Mouse (Mus musculus): ENCODE results near the gene Ppp1r18. TPM values are rescaled to one million over a fixed set of nuclear protein-coding genes. Genes with fewer than 3 reads are reported as not detected.
A peak's percentile ranks its signal among the peaks of the same experiment; 100 is the strongest.

The Ppp1r18 gene
- polyA plus RNA-seq, 1 experiment from 2014 or later, result 19.4 TPM

GRCm38 (mm10) chr17:35850974-35851373, 14.4 kb upstream of the Ppp1r18 start:
- Histone ChIP-seq H3K36me3 (ENCODE audit: control insufficient read depth, insufficient read depth, low read length) (peaks cover 95% of the 10 kb centered on the region), H3K27ac (replicated peaks in 1 of 2; ENCODE audit: control insufficient read depth in 1 of 2, insufficient read depth in 1 of 2, low read depth in 2 of 2, low read length in 2 of 2) (no peak overlapping the region), H3K9me3 (ENCODE audit: control insufficient read depth, low read length) (no peaks in the 10 kb centered on the region), H3K4me3 (ENCODE audit: control insufficient read depth in 1 of 2, insufficient read depth in 1 of 2, low read depth in 1 of 2, low read length in 2 of 2) (no peak overlapping the region), H3K4me1 (ENCODE audit: control insufficient read depth in 2 of 2, insufficient read depth in 2 of 2, low read length in 2 of 2) (no peaks in the 10 kb centered on the region), H3K27me3 (ENCODE audit: control insufficient read depth, insufficient read depth, low read length) (no peaks in the 10 kb centered on the region), H3K9ac (ENCODE audit: low read length) (no peak overlapping the region), H3K4me2 (ENCODE audit: low read length) (no peak overlapping the region)
- no peak for ATAC-seq (ENCODE audit: insufficient number of reproducible peaks, insufficient read depth, low FRiP score, low read depth)
- WGBS, result 84% methylated on average over 3 of the region's 3 CpGs

- Histone ChIP-seq H3K27ac (replicated peaks in 1 of 2; ENCODE audit: control insufficient read depth in 1 of 2, insufficient read depth in 1 of 2, low read depth in 2 of 2, low read length in 2 of 2) (no peak overlapping the region), H3K4me2 (ENCODE audit: low read length) (no peak overlapping the region), H3K9ac (ENCODE audit: low read length) (no peak overlapping the region), H3K9me3 (ENCODE audit: control insufficient read depth, low read length) (no peaks in the 10 kb centered on the region), H3K4me1 (ENCODE audit: control insufficient read depth in 2 of 2, insufficient read depth in 2 of 2, low read length in 2 of 2) (peaks cover 2 to 9% of the 10 kb centered on the region in 2 experiments; a peak in 3 of 4 replicates), H3K27me3 (ENCODE audit: control insufficient read depth, insufficient read depth, low read length) (no peaks in the 10 kb centered on the region), H3K4me3 (ENCODE audit: control insufficient read depth in 1 of 2, insufficient read depth in 1 of 2, low read depth in 1 of 2, low read length in 2 of 2) (no peak overlapping the region), H3K36me3 (ENCODE audit: control insufficient read depth, insufficient read depth, low read length) (peaks cover 45% of the 10 kb centered on the region)
- ATAC-seq (ENCODE audit: insufficient number of reproducible peaks, insufficient read depth, low FRiP score, low read depth), result no peak
- WGBS, result 93% methylated on average over 1 of the region's 1 CpGs
Measured at GRCm38 (mm10) chr17:35859371-35859770, 6.0 kb upstream of the Ppp1r18 start.

- 35% methylated on average over 2 of the region's 2 CpGs for WGBS
- Histone ChIP-seq H3K27me3 (ENCODE audit: control insufficient read depth, insufficient read depth, low read length) (no peaks in the 10 kb centered on the region), H3K4me2 (ENCODE audit: low read length) (no peak overlapping the region), H3K4me3 (ENCODE audit: control insufficient read depth in 1 of 2, insufficient read depth in 1 of 2, low read depth in 1 of 2, low read length in 2 of 2) (no peak overlapping the region), H3K36me3 (ENCODE audit: control insufficient read depth, insufficient read depth, low read length) (peaks cover 41% of the 10 kb centered on the region), H3K4me1 (ENCODE audit: control insufficient read depth in 2 of 2, insufficient read depth in 2 of 2, low read length in 2 of 2) (peaks cover 5 to 13% of the 10 kb centered on the region in 2 experiments), H3K9ac (ENCODE audit: low read length) (no peak overlapping the region), H3K27ac (replicated peaks in 1 of 2; ENCODE audit: control insufficient read depth in 1 of 2, insufficient read depth in 1 of 2, low read depth in 2 of 2, low read length in 2 of 2) (no peak overlapping the region), H3K9me3 (ENCODE audit: control insufficient read depth, low read length) (no peaks in the 10 kb centered on the region)
- no peak for ATAC-seq (ENCODE audit: insufficient number of reproducible peaks, insufficient read depth, low FRiP score, low read depth)
Measured at GRCm38 (mm10) chr17:35859835-35860234, 5.6 kb upstream of the Ppp1r18 start.

- Histone ChIP-seq H3K9ac (ENCODE audit: low read length) (peak overlapping the region; percentile 84), H3K4me2 (ENCODE audit: low read length) (peak overlapping the region; percentile 82), H3K4me3 (ENCODE audit: control insufficient read depth in 1 of 2, insufficient read depth in 1 of 2, low read depth in 1 of 2, low read length in 2 of 2) (peak overlapping the region; percentile 85 to 90), H3K9me3 (ENCODE audit: control insufficient read depth, low read length) (no peaks in the 10 kb centered on the region), H3K27me3 (ENCODE audit: control insufficient read depth, insufficient read depth, low read length) (no peaks in the 10 kb centered on the region), H3K36me3 (ENCODE audit: control insufficient read depth, insufficient read depth, low read length) (peaks cover 35% of the 10 kb centered on the region), H3K27ac (replicated peaks in 1 of 2; ENCODE audit: control insufficient read depth in 1 of 2, insufficient read depth in 1 of 2, low read depth in 2 of 2, low read length in 2 of 2) (peak overlapping the region; percentile 50 to 95), H3K4me1 (ENCODE audit: control insufficient read depth in 2 of 2, insufficient read depth in 2 of 2, low read length in 2 of 2) (peaks cover 8 to 17% of the 10 kb centered on the region in 2 experiments)
- 4% methylated on average over 12 of the region's 12 CpGs for WGBS
- ATAC-seq (ENCODE audit: insufficient number of reproducible peaks, insufficient read depth, low FRiP score, low read depth), result peak; percentile 7; the same call in 1 of the 2 replicates
Measured at GRCm38 (mm10) chr17:35860831-35861197, 4.6 kb upstream of the Ppp1r18 start.

- peak; percentile 87 for ATAC-seq (ENCODE audit: insufficient number of reproducible peaks, insufficient read depth, low FRiP score, low read depth)
- H3K27ac ChIP-seq (replicated peaks in 1 of 2; ENCODE audit: control insufficient read depth in 1 of 2, insufficient read depth in 1 of 2, low read depth in 2 of 2, low read length in 2 of 2), result peak within 1 kb of the TSS; percentile 93 to 95
Measured at GRCm38 (mm10) chr17:35861198-35861857, 4.1 kb upstream of the Ppp1r18 start, which contains the start of gene Nrm. Gene Nrm (plus strand): TSS chr17:35861318.

GRCm38 (mm10) chr17:35864832-35865353, 500 bp upstream of the Ppp1r18 start:
- 24% methylated on average over 10 of the region's 10 CpGs for WGBS
- H3K4me2 ChIP-seq (ENCODE audit: low read length), result peak overlapping the region; percentile 92
- H3K36me3 ChIP-seq (ENCODE audit: control insufficient read depth, insufficient read depth, low read length), result peaks cover 7% of the 10 kb centered on the region; the same call in 1 of the 2 replicates
- H3K27ac ChIP-seq (replicated peaks in 1 of 2; ENCODE audit: control insufficient read depth in 1 of 2, insufficient read depth in 1 of 2, low read depth in 2 of 2, low read length in 2 of 2), result peak overlapping the region; percentile 94 to 97
- peaks cover 17 to 38% of the 10 kb centered on the region in 2 experiments for H3K4me1 ChIP-seq (ENCODE audit: control insufficient read depth in 2 of 2, insufficient read depth in 2 of 2, low read length in 2 of 2)
- ATAC-seq (ENCODE audit: insufficient number of reproducible peaks, insufficient read depth, low FRiP score, low read depth), result no peak
- H3K9me3 ChIP-seq (ENCODE audit: control insufficient read depth, low read length), result no peaks in the 10 kb centered on the region
- H3K9ac ChIP-seq (ENCODE audit: low read length), result peak overlapping the region; percentile 88
- peak overlapping the region; percentile 52 to 78 for H3K4me3 ChIP-seq (ENCODE audit: control insufficient read depth in 1 of 2, insufficient read depth in 1 of 2, low read depth in 1 of 2, low read length in 2 of 2)
- no peaks in the 10 kb centered on the region for H3K27me3 ChIP-seq (ENCODE audit: control insufficient read depth, insufficient read depth, low read length)

More at GRCm38 (mm10) chr17:35861198-35861857, 4.1 kb upstream of the Ppp1r18 start, which contains the start of gene Nrm:
- Histone ChIP-seq H3K9me3 (ENCODE audit: control insufficient read depth, low read length) (no peaks in the 10 kb centered on the region), H3K4me2 (ENCODE audit: low read length) (peak within 1 kb of the TSS; percentile 82), H3K36me3 (ENCODE audit: control insufficient read depth, insufficient read depth, low read length) (peaks cover 30% of the 10 kb centered on the region), H3K4me1 (ENCODE audit: control insufficient read depth in 2 of 2, insufficient read depth in 2 of 2, low read length in 2 of 2) (peaks cover 8 to 17% of the 10 kb centered on the region in 2 experiments), H3K4me3 (ENCODE audit: control insufficient read depth in 1 of 2, insufficient read depth in 1 of 2, low read depth in 1 of 2, low read length in 2 of 2) (peak within 1 kb of the TSS; percentile 85 to 90), H3K27me3 (ENCODE audit: control insufficient read depth, insufficient read depth, low read length) (no peaks in the 10 kb centered on the region), H3K9ac (ENCODE audit: low read length) (peak within 1 kb of the TSS; percentile 84)
- whole genome bisulfite sequencing, result under 1% methylated on average over 47 of the region's 47 CpGs

GRCm38 (mm10) chr17:35866281-35866831, 963 bp downstream of the Ppp1r18 start:
- Histone ChIP-seq H3K4me1 (ENCODE audit: control insufficient read depth in 2 of 2, insufficient read depth in 2 of 2, low read length in 2 of 2) (peaks cover 21 to 49% of the 10 kb centered on the region in 2 experiments), H3K9ac (ENCODE audit: low read length) (peak overlapping the region; percentile 88), H3K4me2 (ENCODE audit: low read length) (peak overlapping the region; percentile 92), H3K9me3 (ENCODE audit: control insufficient read depth, low read length) (peaks cover 2% of the 10 kb centered on the region; the same call in 1 of the 2 replicates), H3K27me3 (ENCODE audit: control insufficient read depth, insufficient read depth, low read length) (no peaks in the 10 kb centered on the region), H3K36me3 (ENCODE audit: control insufficient read depth, insufficient read depth, low read length) (peaks cover 11% of the 10 kb centered on the region; the same call in 1 of the 2 replicates), H3K4me3 (ENCODE audit: control insufficient read depth in 1 of 2, insufficient read depth in 1 of 2, low read depth in 1 of 2, low read length in 2 of 2) (peak overlapping the region; percentile 52 to 78), H3K27ac (replicated peaks in 1 of 2; ENCODE audit: control insufficient read depth in 1 of 2, insufficient read depth in 1 of 2, low read depth in 2 of 2, low read length in 2 of 2) (peak overlapping the region; percentile 94 to 97)
- ATAC-seq (ENCODE audit: insufficient number of reproducible peaks, insufficient read depth, low FRiP score, low read depth), result peak; percentile 61
- WGBS, result under 1% methylated on average over 37 of the region's 38 CpGs

Measured in heart, embryonic 14.5 days (tissue).